Mouse (Mus musculus) CH12.LX (cell line): ENCODE data around the gene Iqub.

Source experiments
- CHD1 ChIP-seq: IDR thresholded peaks from 2 replicates; pipeline ENCODE4 v1.6.1; 2012; ENCODE audit warnings: low read depth, low read length, improper control_type of control experiment, inconsistent platforms
- CHD2 ChIP-seq: IDR thresholded peaks from 2 replicates; pipeline ENCODE4 v1.6.1; 2011; ENCODE audit warnings: low read length, improper control_type of control experiment
- CTCF ChIP-seq, 2 experiments: IDR thresholded peaks in 1 of 2; conservative IDR thresholded peaks in 1 of 2; 2 replicates each; pipeline ENCODE4 v1.5.1; 2011 to 2012; ENCODE audit warnings: low read depth in 2 of 2, low read length in 2 of 2, improper control_type of control experiment in 1 of 2, inconsistent platforms in 1 of 2, mild to moderate bottlenecking in 1 of 2, moderate library complexity in 1 of 2
- EP300 ChIP-seq: IDR thresholded peaks from 2 replicates; pipeline ENCODE4 v1.6.1; 2011; ENCODE audit warnings: low read length, improper control_type of control experiment
- ETS1 ChIP-seq: conservative IDR thresholded peaks from 2 replicates; pipeline ENCODE4 v1.6.1; 2012; ENCODE audit warnings: low read depth, mild to moderate bottlenecking, inconsistent platforms, low read length, improper control_type of control experiment, moderate library complexity
- GABPA ChIP-seq: IDR thresholded peaks from 2 replicates; pipeline ENCODE4 v1.6.1; 2012; ENCODE audit warnings: low read depth, low read length, improper control_type of control experiment, inconsistent platforms; ENCODE audit not compliant: insufficient replicate concordance
- IRF4 ChIP-seq: IDR thresholded peaks from 2 replicates; pipeline ENCODE4 v1.6.1; 2014; ENCODE audit warnings: low read depth, mild to moderate bottlenecking, inconsistent platforms, low read length, improper control_type of control experiment
- MAX ChIP-seq: IDR thresholded peaks from 2 replicates; pipeline ENCODE4 v1.6.1; 2011; ENCODE audit warnings: low read length, improper control_type of control experiment
- POLR2A ChIP-seq: IDR thresholded peaks from 2 replicates; pipeline ENCODE4 v1.6.1; 2011; ENCODE audit warnings: low read depth, mild to moderate bottlenecking, improper control_type of control experiment, low read length
- RAD21 ChIP-seq: IDR thresholded peaks from 2 replicates; pipeline ENCODE4 v1.6.1; 2011; ENCODE audit warnings: low read depth, mild to moderate bottlenecking, low read length, improper control_type of control experiment, moderate library complexity
- RCOR1 ChIP-seq: conservative IDR thresholded peaks from 2 replicates; pipeline ENCODE4 v1.6.1; 2012; ENCODE audit warnings: low read depth, mild to moderate bottlenecking, inconsistent platforms, low read length, improper control_type of control experiment

GRCm38 (mm10) chr6:24549801-24550200 lies 34.9 kb upstream of the Iqub start:
- TF ChIP-seq MAX (no peak), IRF4 (no peak), CHD1 (no peak), CTCF (conservative IDR thresholded peaks at IDR 0.05 in 1 of 2, IDR thresholded peaks at IDR 0.05 in 1 of 2; ENCODE audit: low read depth in 2 of 2, low read length in 2 of 2) (no peak), POLR2A (no peak), GABPA (no peak), CHD2 (no peak), RCOR1 (no peak), EP300 (no peak), ETS1 (no peak), RAD21 (no peak)
